Mouse (Mus musculus): ENCODE measurements around the gene Crybg2. TPM values are rescaled to one million over a fixed set of nuclear protein-coding genes. Genes with fewer than 3 reads are reported as not detected.

Gene Crybg2
- under 1 TPM in 1 of 4 experiments, not detected in 3; 0.50 TPM for total RNA-seq (2022)

- DNase-seq (ENCODE audit: low spot score), result no peak
Measured at GRCm38 (mm10) chr4:134060135-134060865, at the start of gene Crybg2. Gene Crybg2 (plus strand): TSS chr4:134060815.

- DNase-seq (ENCODE audit: low spot score), result no peak
Measured at GRCm38 (mm10) chr4:134011450-134012414, 48.9 kb upstream of the Crybg2 start.

GRCm38 (mm10) chr4:134012858-134013528, 47.6 kb upstream of the Crybg2 start:
- peak; percentile 16 for DNase-seq (ENCODE audit: low spot score)

- no peak for DNase-seq (ENCODE audit: low spot score)
Measured at GRCm38 (mm10) chr4:134016208-134016607, 44.4 kb upstream of the Crybg2 start.

GRCm38 (mm10) chr4:134016767-134017166, 43.8 kb upstream of the Crybg2 start:
- no peak for DNase-seq (ENCODE audit: low spot score)

GRCm38 (mm10) chr4:134017201-134017865, 43.3 kb upstream of the Crybg2 start:
- no peak for DNase-seq (ENCODE audit: low spot score)

GRCm38 (mm10) chr4:134018038-134018778, 42.4 kb upstream of the Crybg2 start:
- DNase-seq (ENCODE audit: low spot score), result no peak

- no peak for DNase-seq (ENCODE audit: low spot score)
Measured at GRCm38 (mm10) chr4:134018779-134019145, 41.9 kb upstream of the Crybg2 start, which contains the start of gene Lin28a. Gene Lin28a (minus strand): TSS chr4:134018841.

GRCm38 (mm10) chr4:134019210-134019609, 41.4 kb upstream of the Crybg2 start:
- DNase-seq (ENCODE audit: low spot score), result no peak

GRCm38 (mm10) chr4:134019641-134020351, 40.8 kb upstream of the Crybg2 start:
- DNase-seq (ENCODE audit: low spot score), result no peak

GRCm38 (mm10) chr4:134020621-134021020, 40.0 kb upstream of the Crybg2 start:
- peak; percentile 60 for DNase-seq (ENCODE audit: low spot score)

- no peak for DNase-seq (ENCODE audit: low spot score)
Measured at GRCm38 (mm10) chr4:134025802-134026201, 34.8 kb upstream of the Crybg2 start.

GRCm38 (mm10) chr4:134035953-134036352, 24.7 kb upstream of the Crybg2 start:
- DNase-seq (ENCODE audit: low spot score), result peak; percentile 51

- DNase-seq (ENCODE audit: low spot score), result no peak
Measured at GRCm38 (mm10) chr4:134041317-134042123, 19.1 kb upstream of the Crybg2 start.

- DNase-seq (ENCODE audit: low spot score), result no peak
Measured at GRCm38 (mm10) chr4:134043041-134043440, 17.6 kb upstream of the Crybg2 start.

- DNase-seq (ENCODE audit: low spot score), result no peak
Measured at GRCm38 (mm10) chr4:134047648-134048047, 13.0 kb upstream of the Crybg2 start.

- no peak for DNase-seq (ENCODE audit: low spot score)
Measured at GRCm38 (mm10) chr4:134051912-134052311, 8.7 kb upstream of the Crybg2 start.

- DNase-seq (ENCODE audit: low spot score), result no peak
Measured at GRCm38 (mm10) chr4:134052560-134052959, 8.1 kb upstream of the Crybg2 start.

GRCm38 (mm10) chr4:134053538-134053937, 7.1 kb upstream of the Crybg2 start, which contains the start of gene Zfp683:
Gene Zfp683 (plus strand): TSS chr4:134053838.
- DNase-seq (ENCODE audit: low spot score), result no peak
